Mouse (Mus musculus) intestine, embryonic 14.5 days (tissue): Measurements from ENCODE around the gene Hip1r. TPM values are rescaled to one million over a fixed set of nuclear protein-coding genes. Genes with fewer than 3 reads are reported as not detected.
A peak's percentile ranks its signal among the peaks of the same experiment; 100 is the strongest.

Experiments used
- ATAC-seq: fragments of 200-750 bp; cut with Nextera tagmentation; replicated peaks from 2 replicates; pipeline ENCODE4 v1.8.0; 2017; ENCODE audit warnings: low read depth, moderate number of reproducible peaks, moderate TSS enrichment, moderate library complexity; ENCODE audit not compliant: low FRiP score, low TSS enrichment
- DNase-seq: peaks from one replicate; pipeline ENCODE4 v3.0.0-alpha.2; 2018; ENCODE audit warnings: low spot score
- H3K27ac ChIP-seq: fragments of 300-500 bp; sonication (generic); 2 replicates; pipeline ENCODE4 v1.5.1; 2014; ENCODE audit warnings: low read depth, mild to moderate bottlenecking, control low read depth
- H3K27me3 ChIP-seq: fragments of 300-500 bp; sonication (generic); replicated peaks from 2 replicates; pipeline ENCODE4 v1.6.1; 2014; ENCODE audit warnings: low read length, control low read depth; ENCODE audit not compliant: control insufficient read depth, insufficient read depth
- H3K36me3 ChIP-seq: fragments of 300-500 bp; sonication (generic); 2 replicates; pipeline ENCODE4 v1.6.1; 2014; ENCODE audit warnings: low read length, control low read depth; ENCODE audit not compliant: control insufficient read depth, insufficient read depth
- H3K4me1 ChIP-seq: fragments of 300-500 bp; sonication (generic); replicated peaks from 2 replicates; pipeline ENCODE4 v1.6.1; 2014; ENCODE audit warnings: low read length, control low read depth, mixed read lengths; ENCODE audit not compliant: control insufficient read depth, insufficient read depth
- H3K4me2 ChIP-seq: fragments of 300-500 bp; sonication (generic); 2 replicates; pipeline ENCODE4 v1.6.1; 2014; ENCODE audit warnings: low read length
- H3K4me3 ChIP-seq: fragments of 300-500 bp; sonication (generic); 2 replicates; pipeline ENCODE4 v1.5.1; 2014; ENCODE audit warnings: low read depth, low read length, control low read depth, mixed read lengths
- H3K9ac ChIP-seq: fragments of 300-500 bp; sonication (generic); 2 replicates; pipeline ENCODE4 v1.6.1; 2014; ENCODE audit warnings: mild to moderate bottlenecking, low read length
- H3K9me3 ChIP-seq: fragments of 300-500 bp; sonication (generic); 2 replicates; pipeline ENCODE4 v1.6.1; 2016; ENCODE audit warnings: low read length, control low read depth; ENCODE audit not compliant: control insufficient read depth
- WGBS: fragments of 180-500 bp; shearing (Covaris S2); extraction: QIAGEN DNeasy Blood & Tissue Kit; methylation state at CpG from one replicate; pipeline ENCODE4 v1.1.7; 2014; 5-methylcytosine and 5-hydroxymethylcytosine counted together
- polyA plus RNA-seq: library from polyadenylated mRNA; unstranded; fragments of >200 nt; fragmentation: Nextera tagmentation; extraction: Ambion mirVana; gene quantifications from 2 replicates; pipeline ENCODE4 v1.2.1, GENCODE M21; 2014

Gene Hip1r
- polyA plus RNA-seq, 1 experiment from 2014 or later = 17.5 TPM

DNA sequence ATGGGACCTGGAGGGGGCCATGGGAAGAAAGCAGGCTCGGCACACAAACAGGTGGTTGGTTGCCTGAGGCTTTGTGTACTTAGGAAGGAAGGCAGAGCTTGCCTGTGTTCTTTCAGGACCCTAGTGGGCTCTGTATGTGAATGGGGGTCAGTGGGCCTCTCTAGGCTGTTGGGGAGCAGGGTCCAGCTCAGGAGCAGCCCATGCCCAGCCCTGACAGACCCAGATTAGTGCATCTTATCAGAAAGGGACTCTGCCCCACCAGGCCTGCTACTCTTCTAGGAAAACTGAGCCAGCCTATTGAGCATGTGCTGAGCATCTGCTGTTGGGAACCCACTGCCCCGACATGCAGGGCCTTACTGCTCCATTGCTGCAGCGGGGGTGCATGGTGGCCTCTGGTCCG lies 14.1 kb downstream of the Hip1r start:
- Histone ChIP-seq H3K9ac (no peak overlapping the region), H3K27ac (peak overlapping the region; percentile 29; the same call in 1 of the 2 replicates), H3K9me3 (no peaks in the 10 kb centered on the region), H3K4me2 (no peak overlapping the region), H3K36me3 (no peaks in the 10 kb centered on the region), H3K4me1 (peaks cover 3% of the 10 kb centered on the region; the same call in 1 of the 2 replicates), H3K4me3 (no peak overlapping the region), H3K27me3 (no peaks in the 10 kb centered on the region)
- no peak for ATAC-seq
- 73% methylated on average over 4 of the region's 4 CpGs for WGBS
- no peak for DNase-seq

DNA sequence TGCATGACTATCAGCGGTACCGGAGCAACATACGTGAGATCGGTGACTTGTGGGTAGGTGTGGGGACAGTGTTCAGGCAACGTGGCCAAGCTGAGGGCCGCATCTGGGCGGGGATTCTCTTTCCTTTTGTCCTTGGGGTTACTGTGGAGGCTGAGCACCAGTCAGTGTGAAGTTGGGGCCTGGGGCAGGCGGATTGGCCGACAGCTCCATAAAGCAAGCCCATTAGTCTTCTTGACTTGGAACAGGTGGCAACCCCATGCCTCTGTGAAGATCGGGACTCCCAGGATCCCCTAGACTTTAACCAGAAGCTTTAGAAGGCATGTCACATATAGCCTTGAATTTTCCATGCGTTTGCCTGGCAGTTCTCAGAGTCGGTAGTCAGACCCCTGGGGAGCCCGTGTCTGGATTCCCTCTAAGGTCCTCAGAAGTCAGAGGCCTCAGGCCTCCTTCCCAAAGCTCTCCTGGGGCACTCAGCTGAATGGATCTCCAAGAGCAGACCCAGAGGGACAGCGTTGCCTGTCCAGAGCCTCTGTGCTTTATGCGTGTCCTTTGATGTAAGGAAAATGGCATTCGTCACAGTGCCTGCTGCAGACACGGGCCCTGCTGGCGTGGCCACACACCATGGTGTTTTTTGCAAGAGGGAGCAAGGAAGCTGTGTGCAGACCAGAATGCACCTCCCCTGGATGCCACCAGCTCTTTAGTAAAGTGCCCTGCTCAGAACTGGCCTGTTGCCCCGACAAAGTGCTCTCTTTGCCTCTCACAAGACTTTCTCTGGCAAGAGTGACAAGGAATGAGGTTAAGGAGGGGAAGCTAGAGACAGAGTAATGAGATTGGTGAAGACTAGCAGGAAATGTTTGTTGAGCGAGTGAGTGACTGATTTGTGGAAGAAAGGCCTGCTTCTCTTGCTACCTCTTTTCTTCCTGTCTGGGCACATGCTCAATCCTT lies 16.8 kb downstream of the Hip1r start:
- Histone ChIP-seq H3K36me3 (no peaks in the 10 kb centered on the region), H3K27ac (no peak overlapping the region), H3K4me3 (no peak overlapping the region), H3K9me3 (no peaks in the 10 kb centered on the region), H3K27me3 (no peaks in the 10 kb centered on the region), H3K9ac (no peak overlapping the region), H3K4me2 (no peak overlapping the region), H3K4me1 (peaks cover 6% of the 10 kb centered on the region; the same call in 1 of the 2 replicates)
- DNase-seq = no peak
- ATAC-seq = no peak
- 65% methylated on average over 20 of the region's 20 CpGs for WGBS

DNA sequence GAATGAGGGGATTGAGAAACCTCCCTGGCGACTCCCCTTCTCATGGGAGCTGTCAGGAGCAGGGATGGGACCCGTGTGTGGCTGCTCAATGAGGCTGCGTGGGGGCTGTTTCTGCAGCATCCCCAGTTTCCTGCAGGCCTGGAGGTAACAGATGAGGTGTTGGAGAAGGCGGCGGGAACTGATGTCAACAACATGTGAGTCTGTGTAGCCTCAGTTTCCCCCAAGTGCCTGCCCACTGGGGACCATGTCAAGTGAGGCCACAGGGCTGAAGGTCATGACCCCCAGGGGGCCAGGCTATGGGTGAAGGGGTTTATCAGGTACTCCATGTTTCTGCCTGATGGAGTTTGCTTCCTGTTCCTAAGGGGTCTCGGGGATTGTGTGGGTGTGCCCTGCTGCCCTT lies 17.9 kb downstream of the Hip1r start:
- ATAC-seq (no peak), DNase-seq (no peak)
- Histone ChIP-seq H3K4me2 (no peak overlapping the region), H3K27me3 (no peaks in the 10 kb centered on the region), H3K9ac (no peak overlapping the region), H3K36me3 (no peaks in the 10 kb centered on the region), H3K9me3 (no peaks in the 10 kb centered on the region), H3K4me3 (no peak overlapping the region), H3K27ac (no peak overlapping the region), H3K4me1 (peaks cover 6% of the 10 kb centered on the region; the same call in 1 of the 2 replicates)
- WGBS = 76% methylated on average over 6 of the region's 6 CpGs

DNA sequence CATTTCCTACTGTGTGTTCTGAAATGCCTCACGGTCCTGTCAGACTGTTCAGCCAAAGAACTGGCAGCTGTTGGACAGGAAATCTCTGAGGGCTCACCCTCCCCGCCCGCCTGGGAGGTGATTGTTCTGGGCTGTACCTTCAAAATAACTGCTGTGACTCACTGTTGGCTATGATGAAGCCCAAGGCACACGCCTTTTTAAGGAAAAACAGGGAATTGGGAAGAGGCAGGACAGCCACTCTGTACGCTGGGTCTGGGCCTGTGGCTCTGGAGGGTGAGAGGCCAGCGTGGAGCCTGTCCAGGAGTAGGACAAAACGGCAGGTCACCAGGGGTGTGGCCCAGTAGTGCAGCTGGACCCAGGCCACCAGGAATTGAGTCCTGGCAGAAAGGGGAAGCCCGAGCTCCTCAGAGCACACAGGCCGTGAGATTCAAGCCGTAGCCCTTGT lies 18.8 kb downstream of the Hip1r start:
- no peaks in the 10 kb centered on the region for H3K36me3 ChIP-seq
- 71% methylated on average over 10 of the region's 10 CpGs for WGBS
- no peak for DNase-seq
- no peak overlapping the region for H3K4me2 ChIP-seq
- H3K9me3 ChIP-seq = no peaks in the 10 kb centered on the region
- H3K4me3 ChIP-seq = no peak overlapping the region
- no peak for ATAC-seq
- H3K27me3 ChIP-seq = no peaks in the 10 kb centered on the region
- H3K4me1 ChIP-seq = peaks cover 6% of the 10 kb centered on the region; the same call in 1 of the 2 replicates
- no peak overlapping the region for H3K9ac ChIP-seq
- H3K27ac ChIP-seq = no peak overlapping the region

DNA sequence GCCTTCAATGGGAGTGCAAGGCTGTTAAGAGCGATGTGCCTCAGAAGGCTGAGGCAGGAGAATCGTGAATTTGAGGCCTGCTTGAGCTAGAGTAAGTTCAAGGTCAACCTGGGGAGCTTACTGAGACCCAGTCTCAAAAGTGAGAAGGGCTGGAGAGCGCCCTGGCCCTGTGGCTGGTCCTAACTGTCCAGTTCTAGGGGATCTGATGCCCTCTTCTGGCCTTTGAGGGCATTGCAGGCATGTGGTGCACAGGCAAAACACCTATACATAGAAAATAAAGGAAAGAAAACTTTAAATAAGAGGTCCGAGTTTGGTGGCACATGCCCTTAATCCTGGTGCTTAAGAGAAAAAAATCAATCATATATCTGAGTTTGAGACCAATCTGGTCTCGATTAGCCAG lies 19.4 kb downstream of the Hip1r start:
- Histone ChIP-seq H3K4me2 (no peak overlapping the region), H3K27ac (no peak overlapping the region), H3K4me3 (no peak overlapping the region), H3K9me3 (no peaks in the 10 kb centered on the region), H3K4me1 (peaks cover 6% of the 10 kb centered on the region; the same call in 1 of the 2 replicates), H3K27me3 (no peaks in the 10 kb centered on the region), H3K36me3 (no peaks in the 10 kb centered on the region), H3K9ac (no peak overlapping the region)
- 36% methylated on average over 5 of the region's 5 CpGs for WGBS
- DNase-seq (peak; percentile 95), ATAC-seq (no peak)

DNA sequence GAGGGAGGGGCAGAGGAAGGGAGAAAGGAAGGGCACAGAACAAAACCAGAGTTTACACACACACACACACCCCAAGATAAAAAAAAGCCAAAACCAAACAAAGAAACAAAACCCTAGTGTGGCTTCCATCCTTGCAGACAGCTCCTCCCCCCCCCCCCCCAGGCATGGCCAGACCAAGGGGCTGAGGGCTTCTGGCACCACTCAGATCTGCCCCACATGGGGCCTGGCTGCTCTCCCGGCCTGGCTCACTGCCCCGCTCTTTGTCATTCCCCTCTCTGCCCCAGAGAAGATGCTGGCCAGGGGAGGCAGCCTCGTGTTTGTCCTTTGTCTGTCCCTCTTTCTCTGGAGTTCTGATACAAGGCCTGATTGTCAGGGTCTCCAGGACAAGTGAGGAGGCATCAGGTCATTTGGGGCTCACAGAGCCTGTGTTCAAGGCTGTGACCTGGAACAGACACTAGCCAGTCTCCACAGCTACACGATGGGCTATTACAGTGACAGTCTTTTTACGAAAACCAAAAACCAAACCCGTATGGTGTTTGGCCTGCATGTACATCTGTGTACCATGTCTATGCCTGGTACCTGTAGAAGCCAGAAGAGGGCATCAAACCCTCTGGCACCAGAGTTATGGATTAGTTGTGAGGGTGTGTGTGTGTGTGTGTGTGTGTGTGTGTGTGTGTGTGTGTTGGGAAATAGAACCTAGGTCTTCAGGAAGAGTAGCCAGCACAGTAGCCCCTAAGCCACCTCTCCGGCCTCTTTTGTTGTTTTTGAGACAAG lies 20.0 kb downstream of the Hip1r start:
- WGBS = 65% methylated on average over 7 of the region's 7 CpGs
- Histone ChIP-seq H3K9me3 (no peaks in the 10 kb centered on the region), H3K27ac (no peak overlapping the region), H3K27me3 (no peaks in the 10 kb centered on the region), H3K4me1 (peaks cover 6% of the 10 kb centered on the region; the same call in 1 of the 2 replicates), H3K36me3 (no peaks in the 10 kb centered on the region), H3K9ac (no peak overlapping the region), H3K4me2 (no peak overlapping the region), H3K4me3 (no peak overlapping the region)
- no peak for DNase-seq
- no peak for ATAC-seq

DNA sequence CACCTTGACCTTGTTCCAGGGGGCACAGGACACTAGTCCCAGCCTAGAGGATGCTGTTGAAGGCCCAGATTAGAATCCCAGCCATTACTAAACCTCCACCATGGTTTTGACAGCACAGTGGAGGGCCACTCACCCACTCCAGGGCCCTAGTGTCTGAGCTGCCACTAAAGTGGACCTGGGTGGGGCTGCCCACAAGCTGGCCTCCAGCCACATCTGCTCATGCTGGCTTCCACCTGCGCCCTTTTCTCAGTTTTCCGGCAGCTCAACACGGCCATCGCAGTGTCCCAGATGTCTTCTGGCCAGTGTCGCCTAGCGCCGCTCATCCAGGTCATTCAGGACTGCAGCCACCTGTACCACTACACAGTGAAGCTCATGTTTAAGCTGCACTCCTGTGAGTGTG lies 21.0 kb downstream of the Hip1r start:
- no peaks in the 10 kb centered on the region for H3K36me3 ChIP-seq
- no peaks in the 10 kb centered on the region for H3K9me3 ChIP-seq
- no peak overlapping the region for H3K4me2 ChIP-seq
- H3K9ac ChIP-seq = no peak overlapping the region
- ATAC-seq (no peak), DNase-seq (no peak)
- H3K27me3 ChIP-seq = no peaks in the 10 kb centered on the region
- 95% methylated on average over 7 of the region's 7 CpGs for WGBS
- no peak overlapping the region for H3K27ac ChIP-seq
- H3K4me3 ChIP-seq = no peak overlapping the region
- H3K4me1 ChIP-seq = peaks cover 6% of the 10 kb centered on the region; the same call in 1 of the 2 replicates

DNA sequence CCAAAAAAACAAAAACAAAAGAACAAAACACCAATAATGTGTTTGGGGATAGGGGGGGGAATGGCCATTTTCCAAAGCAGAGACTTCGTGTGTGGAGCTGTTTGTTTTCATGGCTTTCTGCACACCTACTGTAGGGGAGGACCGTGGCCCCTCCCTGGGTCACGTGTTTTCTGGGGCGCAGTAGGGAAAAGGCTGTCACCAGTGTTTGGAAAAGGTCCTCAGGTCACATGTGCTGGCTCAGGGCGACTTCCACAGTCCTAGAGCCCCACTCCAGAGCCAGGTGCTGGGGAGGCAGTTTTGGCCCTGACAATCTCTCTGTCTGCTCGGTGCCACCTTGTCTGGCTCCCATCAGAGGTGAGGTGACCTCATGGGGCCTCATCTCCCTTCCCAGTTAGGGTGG lies 22.0 kb downstream of the Hip1r start:
- no peaks in the 10 kb centered on the region for H3K36me3 ChIP-seq
- peaks cover 6% of the 10 kb centered on the region; the same call in 1 of the 2 replicates for H3K4me1 ChIP-seq
- 71% methylated on average over 6 of the region's 6 CpGs for WGBS
- H3K27ac ChIP-seq = no peak overlapping the region
- no peak overlapping the region for H3K4me2 ChIP-seq
- H3K27me3 ChIP-seq = no peaks in the 10 kb centered on the region
- no peaks in the 10 kb centered on the region for H3K9me3 ChIP-seq
- DNase-seq = no peak
- H3K9ac ChIP-seq = no peak overlapping the region
- H3K4me3 ChIP-seq = no peak overlapping the region
- no peak for ATAC-seq
